Mouse (Mus musculus) embryonic facial prominence, embryonic 14.5 days (tissue): ENCODE measurements around the gene Zfp599. TPM values are rescaled to one million over a fixed set of nuclear protein-coding genes. Genes with fewer than 3 reads are reported as not detected.
A peak's percentile ranks its signal among the peaks of the same experiment; 100 is the strongest.
"Not testable (repeated sequence)": the region's sequence is repeated elsewhere in the genome, so short reads cannot be mapped to it uniquely, and the experiment has no call there.

ENCODE experiments used
- ATAC-seq: fragments of 200-750 bp; cut with Nextera tagmentation; 2 replicates; pipeline ENCODE4 v1.8.0; 2017; ENCODE audit warnings: low read depth, moderate number of reproducible peaks, moderate TSS enrichment
- DNase-seq: peaks from one replicate; pipeline ENCODE4 v3.0.0-alpha.2; 2015; ENCODE audit warnings: low spot score
- H3K27ac ChIP-seq: fragments of 300-500 bp; sonication (generic); replicated peaks from 2 replicates; pipeline ENCODE4 v1.5.1; 2014; ENCODE audit warnings: low read depth, mild to moderate bottlenecking, low read length, moderate library complexity
- H3K27me3 ChIP-seq: fragments of 300-500 bp; sonication (generic); replicated peaks from 2 replicates; pipeline ENCODE4 v1.6.1; 2014; ENCODE audit warnings: low read length; ENCODE audit not compliant: control insufficient read depth, insufficient read depth
- H3K36me3 ChIP-seq: fragments of 300-500 bp; sonication (generic); 2 replicates; pipeline ENCODE4 v1.6.1; 2014; ENCODE audit warnings: low read length, mixed read lengths; ENCODE audit not compliant: control insufficient read depth, insufficient read depth
- H3K4me1 ChIP-seq: fragments of 300-500 bp; sonication (generic); 2 replicates; pipeline ENCODE4 v1.6.1; 2014; ENCODE audit warnings: antibody characterized with exemption, low read length; ENCODE audit not compliant: control insufficient read depth, insufficient read depth
- H3K4me2 ChIP-seq: fragments of 300-500 bp; sonication (generic); 2 replicates; pipeline ENCODE4 v1.6.1; 2014; ENCODE audit warnings: low read depth, mild to moderate bottlenecking, low read length, moderate library complexity, mixed read lengths
- H3K4me3 ChIP-seq: fragments of 300-500 bp; sonication (generic); 2 replicates; pipeline ENCODE4 v1.5.1; 2014; ENCODE audit warnings: low read depth, mild to moderate bottlenecking, low read length
- H3K9ac ChIP-seq: fragments of 300-500 bp; sonication (generic); 2 replicates; pipeline ENCODE4 v1.6.1; 2014; ENCODE audit warnings: low read depth, mild to moderate bottlenecking, low read length, moderate library complexity, mixed read lengths
- H3K9me3 ChIP-seq: fragments of 300-500 bp; sonication (generic); 2 replicates; pipeline ENCODE4 v1.6.1; 2016; ENCODE audit warnings: low read length; ENCODE audit not compliant: control insufficient read depth
- WGBS: fragments of 180-500 bp; shearing (Covaris S2); extraction: QIAGEN DNeasy Blood & Tissue Kit; methylation state at CpG from one replicate; pipeline ENCODE4 v1.1.7; 2014; 5-methylcytosine and 5-hydroxymethylcytosine counted together
- polyA plus RNA-seq: library from polyadenylated mRNA; unstranded; fragments of >200 nt; fragmentation: Nextera tagmentation; extraction: Ambion mirVana; gene quantifications from 2 replicates; pipeline ENCODE4 v1.2.1, GENCODE M21; 2014

Gene Zfp599
- 3.3 and 4.8 TPM in 2 replicates for polyA plus RNA-seq

- H3K36me3 ChIP-seq, result peaks cover 25% of the 10 kb centered on the region
- peak within 1 kb of the TSS; percentile 75 for H3K9ac ChIP-seq
- peak within 1 kb of the TSS; percentile 67 for H3K4me2 ChIP-seq
- H3K9me3 ChIP-seq, result peaks cover 12% of the 10 kb centered on the region
- no peaks in the 10 kb centered on the region for H3K4me1 ChIP-seq
- 1% methylated on average over 34 of the region's 35 CpGs for WGBS
- ATAC-seq (peak; percentile 97), DNase-seq (peak; percentile 91)
- H3K27me3 ChIP-seq, result no peaks in the 10 kb centered on the region
- peak within 1 kb of the TSS; percentile 59 for H3K4me3 ChIP-seq
- no peak within 1 kb of the TSS for H3K27ac ChIP-seq
Observed at GRCm38 (mm10) chr9:22259184-22260091, at the start of gene Zfp599. Gene Zfp599 (minus strand): TSS chr9:22259895.

GRCm38 (mm10) chr9:22307920-22308262 is 48.2 kb upstream of the Zfp599 start:
- peaks cover 25% of the 10 kb centered on the region for H3K36me3 ChIP-seq
- peak overlapping the region; percentile 83 for H3K4me3 ChIP-seq
- H3K27me3 ChIP-seq, DNase-seq, H3K4me1 ChIP-seq, H3K27ac ChIP-seq: not testable (repeated sequence)
- peak; percentile 17; the same call in 1 of the 2 replicates for ATAC-seq
- peak overlapping the region; percentile 94 for H3K9ac ChIP-seq
- 14% methylated on average over 9 of the region's 9 CpGs for WGBS
- H3K9me3 ChIP-seq, result peaks cover 13% of the 10 kb centered on the region
- peak overlapping the region; percentile 80 for H3K4me2 ChIP-seq

GRCm38 (mm10) chr9:22307156-22307919 is 47.6 kb upstream of the Zfp599 start, which contains the start of gene Zfp810:
Gene Zfp810 (minus strand): TSS chr9:22307648.
- Histone ChIP-seq H3K27ac (peak within 1 kb of the TSS; percentile 85), H3K9ac (peak within 1 kb of the TSS; percentile 94), H3K4me3 (peak within 1 kb of the TSS; percentile 83), H3K4me2 (peak within 1 kb of the TSS; percentile 80), H3K4me1 (no peaks in the 10 kb centered on the region), H3K27me3 (no peaks in the 10 kb centered on the region), H3K9me3 (peaks cover 13% of the 10 kb centered on the region), H3K36me3 (peaks cover 31% of the 10 kb centered on the region)
- DNase-seq (peak; percentile 98), ATAC-seq (peak; percentile 99)
- 0% methylated on average over 20 of the region's 56 CpGs for WGBS

- Histone ChIP-seq H3K9me3 (peaks cover 13% of the 10 kb centered on the region), H3K36me3 (peaks cover 37% of the 10 kb centered on the region), H3K27me3 (no peaks in the 10 kb centered on the region), H3K4me2 (peak overlapping the region; percentile 80), H3K4me3 (peak overlapping the region; percentile 83), H3K27ac (0 out of 2 replicates have a peak overlapping the region, but pooled peaks have one; percentile 85), H3K4me1 (no peaks in the 10 kb centered on the region), H3K9ac (peak overlapping the region; percentile 94)
- ATAC-seq (no peak), DNase-seq (no peak)
- 13% methylated on average over 6 of the region's 6 CpGs for WGBS
Observed at GRCm38 (mm10) chr9:22306726-22307125, 47.0 kb upstream of the Zfp599 start.

GRCm38 (mm10) chr9:22302199-22302598 is 42.5 kb upstream of the Zfp599 start:
- H3K27ac ChIP-seq, result no peak overlapping the region
- peaks cover 76% of the 10 kb centered on the region for H3K36me3 ChIP-seq
- no peaks in the 10 kb centered on the region for H3K4me1 ChIP-seq
- peaks cover 13% of the 10 kb centered on the region for H3K9me3 ChIP-seq
- H3K4me3 ChIP-seq, result no peak overlapping the region
- WGBS, result 83% methylated on average over 1 of the region's 1 CpGs
- ATAC-seq (no peak), DNase-seq (no peak)
- H3K9ac ChIP-seq, result no peak overlapping the region
- H3K27me3 ChIP-seq, result no peaks in the 10 kb centered on the region
- no peak overlapping the region for H3K4me2 ChIP-seq

DNA sequence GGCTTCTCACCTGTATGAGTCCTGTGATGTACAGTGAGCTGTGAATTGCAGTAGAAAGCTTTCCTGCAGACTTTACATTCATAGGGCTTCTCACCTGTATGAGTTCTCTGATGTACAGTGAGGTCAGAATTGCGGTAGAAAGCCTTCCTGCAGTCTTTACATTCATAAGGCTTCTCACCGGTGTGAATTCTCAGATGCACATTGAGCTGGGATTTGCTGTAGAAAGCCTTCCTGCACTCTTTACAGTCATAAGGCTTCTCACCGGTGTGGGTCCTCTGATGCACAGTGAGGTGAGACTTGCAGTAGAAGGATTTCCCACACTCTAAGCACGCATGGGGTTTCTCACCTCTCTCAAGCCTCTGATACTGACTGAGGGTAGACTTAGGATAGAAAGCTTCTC is 19.0 kb upstream of the Zfp599 start:
- no peak overlapping the region for H3K27ac ChIP-seq
- no peaks in the 10 kb centered on the region for H3K4me1 ChIP-seq
- peaks cover 91% of the 10 kb centered on the region for H3K9me3 ChIP-seq
- H3K9ac ChIP-seq, result no peak overlapping the region
- 98% methylated on average over 4 of the region's 4 CpGs for WGBS
- peaks cover 83% of the 10 kb centered on the region for H3K36me3 ChIP-seq
- H3K4me2 ChIP-seq, result no peak overlapping the region
- no peak overlapping the region for H3K4me3 ChIP-seq
- no peak for DNase-seq
- H3K27me3 ChIP-seq, result no peaks in the 10 kb centered on the region
- ATAC-seq, result no peak

- Histone ChIP-seq H3K9me3 (peaks cover 24% of the 10 kb centered on the region), H3K27me3 (no peaks in the 10 kb centered on the region), H3K4me2 (no peak overlapping the region), H3K4me1 (no peaks in the 10 kb centered on the region), H3K27ac (no peak overlapping the region), H3K36me3 (peaks cover 8% of the 10 kb centered on the region; the same call in 1 of the 2 replicates), H3K9ac (no peak overlapping the region), H3K4me3 (no peak overlapping the region)
- WGBS, result 100% methylated on average over 1 of the region's 1 CpGs
- no peak for ATAC-seq
- DNase-seq, result no peak
Observed at GRCm38 (mm10) chr9:22268886-22269285, 9.2 kb upstream of the Zfp599 start.

GRCm38 (mm10) chr9:22262611-22263010 is 2.9 kb upstream of the Zfp599 start:
- Histone ChIP-seq H3K4me1 (no peaks in the 10 kb centered on the region), H3K9ac (no peak overlapping the region), H3K36me3 (no peaks in the 10 kb centered on the region), H3K4me3 (no peak overlapping the region), H3K27ac (no peak overlapping the region), H3K9me3 (peaks cover 10% of the 10 kb centered on the region; the same call in 1 of the 2 replicates), H3K4me2 (no peak overlapping the region), H3K27me3 (no peaks in the 10 kb centered on the region)
- WGBS, result 90% methylated on average over 10 of the region's 10 CpGs
- no peak for ATAC-seq
- DNase-seq, result no peak
